Comparison of ENCODE assay signal across 17 mouse cellular contexts in genomic region chr7:132788826-132789225, GRCm38 (mm10). TPM values are rescaled to one million over a fixed set of nuclear protein-coding genes. Genes with fewer than 3 reads are reported as not detected.
DNase-seq lines count a peak whose midpoint lies in the region; ATAC-seq and TF ChIP-seq lines count a peak whose summit lies in the region.
"Had no signal": no experiment of that assay in that cellular context is flagged by ENCODE, and none has a peak within 500 bp of the region (broad histone marks: within the 10 kb centered on the region; RNA-seq: fewer than 3 reads in every experiment).

No protein-coding gene starts in this region.

- no peak for TF ChIP-seq POLR2A in lung, adult 2 months (IDR thresholded peaks at IDR 0.05; ENCODE audit: borderline replicate concordance, extremely low read depth, low read depth, low read length)

- DNase-seq in gastrocnemius, adult 2 months, result no peak
- DNase-seq in gastrocnemius, postnatal 14 days, result no peak
- DNase-seq in cerebellum, adult 9-10 months, result peak; percentile 73
- peak; percentile 83 to 85 for DNase-seq in layer of hippocampus, adult 8-10 months (ENCODE audit: low spot score in 2 of 2)
- DNase-seq in right cerebral cortex, postnatal 10 days (ENCODE audit: low spot score in 2 of 2), result peak; percentile 59 to 78
- no peak for DNase-seq in embryo, embryonic 11 days
- no peak for DNase-seq in lung, adult 2 months
- DNase-seq: gastrocnemius, postnatal 10 days; retina, postnatal 1 day had no signal

- no peaks in the 10 kb centered on the region for H3K36me3 ChIP-seq in liver, embryonic 12.5 days
- H3K36me3 ChIP-seq: heart, embryonic 15.5 days; limb, embryonic 13.5 days; neural tube, embryonic 12.5 days; stomach, embryonic 15.5 days had no signal

- no peak for TF ChIP-seq CTCF in gastrocnemius, adult 2 months (IDR thresholded peaks at IDR 0.05)
- no peak for TF ChIP-seq CTCF in lung, adult 2 months (IDR thresholded peaks at IDR 0.05; ENCODE audit: insufficient read depth, low read length)

- H3K9me3 ChIP-seq in liver, embryonic 12.5 days (replicated peaks), result no peaks in the 10 kb centered on the region
- H3K9me3 ChIP-seq: heart, embryonic 15.5 days; limb, embryonic 13.5 days; neural tube, embryonic 12.5 days; stomach, embryonic 15.5 days had no signal

- H3K4me3 ChIP-seq in gastrocnemius, adult 2 months, result no peak overlapping the region
- no peak overlapping the region for H3K4me3 ChIP-seq in lung, adult 2 months (replicated peaks; ENCODE audit: extremely low read depth, low read depth, low read length)
- no peak overlapping the region for H3K4me3 ChIP-seq in liver, embryonic 12.5 days
- H3K4me3 ChIP-seq: heart, embryonic 15.5 days; limb, embryonic 13.5 days; neural tube, embryonic 12.5 days; stomach, embryonic 15.5 days had no signal

- H3K9ac ChIP-seq in liver, embryonic 12.5 days, result no peak overlapping the region
- H3K9ac ChIP-seq: heart, embryonic 15.5 days; limb, embryonic 13.5 days; neural tube, embryonic 12.5 days; stomach, embryonic 15.5 days had no signal

- intact Hi-C loops in gastrocnemius, adult 2 months (cut with DNase I), result no loop called here
- intact Hi-C loops in gastrocnemius, postnatal 14 days (cut with DNase I; ENCODE audit: low total_unique reads), result no loop called here

- WGBS in lung, adult 2 months, result 84% methylated on average over 13 of the region's 13 CpGs
- 86% methylated on average over 13 of the region's 13 CpGs for WGBS in liver, embryonic 12.5 days (ENCODE audit: insufficient replicate concordance)

- no peak overlapping the region for H3K4me2 ChIP-seq in liver, embryonic 12.5 days
- H3K4me2 ChIP-seq: heart, embryonic 15.5 days; limb, embryonic 13.5 days; midbrain, embryonic 11.5 days; neural tube, embryonic 12.5 days; stomach, embryonic 15.5 days had no signal

- peaks cover 50% of the 10 kb centered on the region for H3K4me1 ChIP-seq in lung, adult 2 months (ENCODE audit: control insufficient read depth, insufficient read depth, low read length)
- H3K4me1 ChIP-seq in liver, embryonic 12.5 days, result peaks cover 70% of the 10 kb centered on the region

- peak overlapping the region; percentile 86 for H3K27ac ChIP-seq in gastrocnemius, adult 2 months
- no peak overlapping the region for H3K27ac ChIP-seq in liver, embryonic 12.5 days
- H3K27ac ChIP-seq: heart, embryonic 15.5 days; hindbrain, postnatal 0 days; kidney, postnatal 0 days; limb, embryonic 13.5 days; neural tube, embryonic 12.5 days; stomach, embryonic 15.5 days had no signal

- no peak for ATAC-seq in liver, embryonic 12.5 days
- ATAC-seq: hindbrain, postnatal 0 days had no signal

- H3K27me3 ChIP-seq in liver, embryonic 12.5 days (replicated peaks), result no peaks in the 10 kb centered on the region
- H3K27me3 ChIP-seq: heart, embryonic 15.5 days; limb, embryonic 13.5 days; neural tube, embryonic 12.5 days; stomach, embryonic 15.5 days had no signal

RNA-seq across cellular contexts. Expression of gene Fam53b, which starts 24.9 kb away (rescaled TPM):
- 10 to 100 TPM; 15.3 to 27.4 TPM for total RNA-seq in gastrocnemius, adult 2 months (2021)
- total RNA-seq in gastrocnemius, postnatal 14 days (2021), result 10 to 100 TPM; 19.5 to 24.1 TPM
- 10 to 100 TPM; 48.8 to 61.1 (median 54.6) TPM for total RNA-seq in layer of hippocampus, adult 8-10 months (2022)
- polyA plus RNA-seq in lung, adult 2 months (2012; rRNA removed), result 79.4 and 80.3 TPM in 2 replicates
- polyA plus RNA-seq in liver, embryonic 12.5 days (2016; fragmentation: Nextera tagmentation; extraction: Ambion mirVana), result 27.2 and 28.8 TPM in 2 replicates

Comparison
In these comparisons a context has a peak if more than half of its experiments do, and no peak if none do; other contexts are left out.
1. DNase-seq: peak in cerebellum, adult 9-10 months (single experiment), layer of hippocampus, adult 8-10 months (2 of 2) and right cerebral cortex, postnatal 10 days (2 of 2); none in gastrocnemius, adult 2 months (single experiment), gastrocnemius, postnatal 14 days (single experiment), embryo, embryonic 11 days (single experiment) and lung, adult 2 months (single experiment).